Mouse (Mus musculus): ENCODE measurements around the gene Smurf1. TPM values are rescaled to one million over a fixed set of nuclear protein-coding genes. Genes with fewer than 3 reads are reported as not detected.
A peak's percentile ranks its signal among the peaks of the same experiment; 100 is the strongest.

Gene Smurf1
- polyA plus RNA-seq, 1 experiment from 2014 or later: 14.4 TPM

- Histone ChIP-seq H3K4me1 (no peaks in the 10 kb centered on the region), H3K36me3 (no peaks in the 10 kb centered on the region), H3K9ac (no peak overlapping the region), H3K27ac (no peak overlapping the region), H3K4me2 (no peak overlapping the region), H3K9me3 (no peaks in the 10 kb centered on the region), H3K27me3 (replicated peaks) (no peaks in the 10 kb centered on the region), H3K4me3 (replicated peaks) (no peak overlapping the region)
- no peak for ATAC-seq (ENCODE audit: insufficient read depth, low FRiP score, low read depth)
- 88% methylated on average over 5 of the region's 5 CpGs for WGBS
Measured at GRCm38 (mm10) chr5:144984839-144985238, 19.2 kb upstream of the Smurf1 start.

- Histone ChIP-seq H3K4me3 (replicated peaks) (no peak overlapping the region), H3K27ac (no peak overlapping the region), H3K9me3 (no peaks in the 10 kb centered on the region), H3K9ac (no peak overlapping the region), H3K36me3 (no peaks in the 10 kb centered on the region), H3K4me1 (0 out of 2 replicates have a peak, but pooled peaks cover 3% of the 10 kb centered on the region), H3K27me3 (replicated peaks) (no peaks in the 10 kb centered on the region), H3K4me2 (no peak overlapping the region)
- WGBS: 93% methylated on average over 3 of the region's 3 CpGs
- no peak for ATAC-seq (ENCODE audit: insufficient read depth, low FRiP score, low read depth)
Measured at GRCm38 (mm10) chr5:144983227-144983626, 17.6 kb upstream of the Smurf1 start.

GRCm38 (mm10) chr5:144979110-144979509, 13.5 kb upstream of the Smurf1 start:
- Histone ChIP-seq H3K27ac (peak overlapping the region; percentile 77), H3K27me3 (replicated peaks) (no peaks in the 10 kb centered on the region), H3K9ac (no peak overlapping the region), H3K36me3 (no peaks in the 10 kb centered on the region), H3K9me3 (no peaks in the 10 kb centered on the region), H3K4me3 (replicated peaks) (no peak overlapping the region), H3K4me1 (0 out of 2 replicates have a peak, but pooled peaks cover 3% of the 10 kb centered on the region), H3K4me2 (no peak overlapping the region)
- 68% methylated on average over 6 of the region's 6 CpGs for WGBS
- peak; percentile 56 for ATAC-seq (ENCODE audit: insufficient read depth, low FRiP score, low read depth)

- no peak overlapping the region for H3K4me2 ChIP-seq
- no peaks in the 10 kb centered on the region for H3K36me3 ChIP-seq
- H3K4me1 ChIP-seq: 0 out of 2 replicates have a peak, but pooled peaks cover 3% of the 10 kb centered on the region
- no peaks in the 10 kb centered on the region for H3K9me3 ChIP-seq
- WGBS: 48% methylated on average over 10 of the region's 10 CpGs
- no peak overlapping the region for H3K9ac ChIP-seq
- ATAC-seq (ENCODE audit: insufficient read depth, low FRiP score, low read depth): peak; percentile 87
- no peak overlapping the region for H3K4me3 ChIP-seq (replicated peaks)
- H3K27me3 ChIP-seq (replicated peaks): no peaks in the 10 kb centered on the region
- H3K27ac ChIP-seq: peak overlapping the region; percentile 77
Measured at GRCm38 (mm10) chr5:144978533-144979107, 13.0 kb upstream of the Smurf1 start.

GRCm38 (mm10) chr5:144971266-144971665, 5.6 kb upstream of the Smurf1 start:
- Histone ChIP-seq H3K9me3 (no peaks in the 10 kb centered on the region), H3K27ac (no peak overlapping the region), H3K36me3 (no peaks in the 10 kb centered on the region), H3K9ac (no peak overlapping the region), H3K4me3 (replicated peaks) (no peak overlapping the region), H3K4me2 (no peak overlapping the region), H3K27me3 (replicated peaks) (no peaks in the 10 kb centered on the region), H3K4me1 (peaks cover 6% of the 10 kb centered on the region; the same call in 1 of the 2 replicates)
- ATAC-seq (ENCODE audit: insufficient read depth, low FRiP score, low read depth): no peak
- 86% methylated on average over 3 of the region's 3 CpGs for WGBS

- peaks cover 38% of the 10 kb centered on the region for H3K4me1 ChIP-seq
- H3K9ac ChIP-seq: peak overlapping the region; percentile 93
- peak overlapping the region; percentile 78 for H3K4me2 ChIP-seq
- H3K36me3 ChIP-seq: no peaks in the 10 kb centered on the region
- peak; percentile 74 for ATAC-seq (ENCODE audit: insufficient read depth, low FRiP score, low read depth)
- peak overlapping the region; percentile 91 for H3K4me3 ChIP-seq (replicated peaks)
- no peaks in the 10 kb centered on the region for H3K9me3 ChIP-seq
- H3K27me3 ChIP-seq (replicated peaks): no peaks in the 10 kb centered on the region
- WGBS: under 1% methylated on average over 39 of the region's 56 CpGs
- H3K27ac ChIP-seq: peak overlapping the region; percentile 94
Measured at GRCm38 (mm10) chr5:144964872-144965638, 592 bp downstream of the Smurf1 start.

- peak overlapping the region; percentile 78 for H3K4me2 ChIP-seq
- no peaks in the 10 kb centered on the region for H3K9me3 ChIP-seq
- peak; percentile 37 for ATAC-seq (ENCODE audit: insufficient read depth, low FRiP score, low read depth)
- no peaks in the 10 kb centered on the region for H3K36me3 ChIP-seq
- no peaks in the 10 kb centered on the region for H3K27me3 ChIP-seq (replicated peaks)
- H3K4me3 ChIP-seq (replicated peaks): peak overlapping the region; percentile 91
- peaks cover 39% of the 10 kb centered on the region for H3K4me1 ChIP-seq
- WGBS: 23% methylated on average over 8 of the region's 8 CpGs
- H3K9ac ChIP-seq: no peak overlapping the region
- H3K27ac ChIP-seq: peak overlapping the region; percentile 94
Measured at GRCm38 (mm10) chr5:144964465-144964864, 1.2 kb downstream of the Smurf1 start.

- peak; percentile 20; the same call in 1 of the 2 replicates for ATAC-seq (ENCODE audit: insufficient read depth, low FRiP score, low read depth)
- no peak overlapping the region for H3K9ac ChIP-seq
- H3K4me3 ChIP-seq (replicated peaks): peak overlapping the region; percentile 18
- no peaks in the 10 kb centered on the region for H3K27me3 ChIP-seq (replicated peaks)
- peaks cover 45% of the 10 kb centered on the region for H3K4me1 ChIP-seq
- peak overlapping the region; percentile 78 for H3K4me2 ChIP-seq
- WGBS: 3% methylated on average over 13 of the region's 13 CpGs
- H3K27ac ChIP-seq: peak overlapping the region; percentile 64
- H3K9me3 ChIP-seq: no peaks in the 10 kb centered on the region
- no peaks in the 10 kb centered on the region for H3K36me3 ChIP-seq
Measured at GRCm38 (mm10) chr5:144963817-144964261, 1.8 kb downstream of the Smurf1 start.

GRCm38 (mm10) chr5:144963401-144963800, 2.2 kb downstream of the Smurf1 start:
- peak overlapping the region; percentile 18 for H3K4me3 ChIP-seq (replicated peaks)

GRCm38 (mm10) chr5:144958271-144958670, 7.4 kb downstream of the Smurf1 start:
- no peak for ATAC-seq (ENCODE audit: insufficient read depth, low FRiP score, low read depth)
- Histone ChIP-seq H3K4me1 (peaks cover 47% of the 10 kb centered on the region), H3K36me3 (no peaks in the 10 kb centered on the region), H3K4me3 (replicated peaks) (no peak overlapping the region), H3K9me3 (no peaks in the 10 kb centered on the region), H3K27ac (no peak overlapping the region), H3K4me2 (no peak overlapping the region), H3K27me3 (replicated peaks) (no peaks in the 10 kb centered on the region), H3K9ac (no peak overlapping the region)
- WGBS: 68% methylated on average over 9 of the region's 9 CpGs

More at GRCm38 (mm10) chr5:144963401-144963800, 2.2 kb downstream of the Smurf1 start:
- no peaks in the 10 kb centered on the region for H3K27me3 ChIP-seq (replicated peaks)
- H3K36me3 ChIP-seq: no peaks in the 10 kb centered on the region
- no peaks in the 10 kb centered on the region for H3K9me3 ChIP-seq
- H3K27ac ChIP-seq: peak overlapping the region; percentile 64
- peak overlapping the region; percentile 78 for H3K4me2 ChIP-seq
- no peak overlapping the region for H3K9ac ChIP-seq
- H3K4me1 ChIP-seq: peaks cover 49% of the 10 kb centered on the region
- ATAC-seq (ENCODE audit: insufficient read depth, low FRiP score, low read depth): no peak
- WGBS: 19% methylated on average over 3 of the region's 3 CpGs

- Histone ChIP-seq H3K36me3 (no peaks in the 10 kb centered on the region), H3K27me3 (replicated peaks) (no peaks in the 10 kb centered on the region), H3K4me1 (peaks cover 38% of the 10 kb centered on the region), H3K9ac (no peak overlapping the region), H3K4me3 (replicated peaks) (no peak overlapping the region), H3K27ac (0 out of 2 replicates have a peak overlapping the region, but pooled peaks have one; percentile 22), H3K4me2 (no peak overlapping the region), H3K9me3 (no peaks in the 10 kb centered on the region)
- 67% methylated on average over 7 of the region's 7 CpGs for WGBS
- ATAC-seq (ENCODE audit: insufficient read depth, low FRiP score, low read depth): 0 out of 2 replicates have a peak, but pooled peaks have one; percentile 23
Measured at GRCm38 (mm10) chr5:144954432-144954831, 11.2 kb downstream of the Smurf1 start.

GRCm38 (mm10) chr5:144952592-144952991, 13.1 kb downstream of the Smurf1 start:
- no peak overlapping the region for H3K27ac ChIP-seq
- H3K36me3 ChIP-seq: no peaks in the 10 kb centered on the region
- H3K4me1 ChIP-seq: peaks cover 36% of the 10 kb centered on the region
- no peaks in the 10 kb centered on the region for H3K27me3 ChIP-seq (replicated peaks)
- no peak overlapping the region for H3K9ac ChIP-seq
- no peak overlapping the region for H3K4me2 ChIP-seq
- ATAC-seq (ENCODE audit: insufficient read depth, low FRiP score, low read depth): no peak
- no peak overlapping the region for H3K4me3 ChIP-seq (replicated peaks)
- 76% methylated on average over 2 of the region's 2 CpGs for WGBS
- no peaks in the 10 kb centered on the region for H3K9me3 ChIP-seq
